Mouse (Mus musculus) kidney, adult 18-20 months (tissue): ENCODE data around the gene Crocc2.

Experiments
- DNase-seq: peaks from one replicate; pipeline ENCODE4 v3.0.0; 2021

The Crocc2 gene

GRCm38 (mm10) chr1:93217530-93217929 lies 49.0 kb downstream of the Crocc2 start:
- DNase-seq, result no peak

- DNase-seq, result no peak
These were observed 52.3 kb downstream of the Crocc2 start for GRCm38 (mm10) chr1:93220776-93221175.

DNA sequence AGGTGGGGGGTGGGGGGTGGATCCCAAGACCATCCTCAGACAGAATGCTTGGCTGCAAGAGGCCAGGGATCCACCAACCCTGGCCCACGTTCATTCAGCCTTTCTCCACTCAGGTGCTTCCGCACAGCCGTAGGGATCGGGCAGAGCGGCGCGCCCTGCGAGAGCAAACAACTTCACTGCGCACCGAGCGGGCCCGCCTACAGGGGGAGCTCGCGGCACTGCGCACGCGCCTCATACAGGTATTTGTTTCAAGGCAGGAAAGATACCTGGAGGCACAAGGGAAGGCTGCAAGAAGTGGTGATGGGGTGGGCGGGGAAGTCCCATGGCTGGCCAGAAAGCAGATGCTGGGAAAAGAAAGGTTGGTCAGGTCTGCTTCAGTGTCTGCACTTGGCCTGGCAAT lies 55.4 kb downstream of the Crocc2 start:
- DNase-seq, result peak; percentile 72

DNA sequence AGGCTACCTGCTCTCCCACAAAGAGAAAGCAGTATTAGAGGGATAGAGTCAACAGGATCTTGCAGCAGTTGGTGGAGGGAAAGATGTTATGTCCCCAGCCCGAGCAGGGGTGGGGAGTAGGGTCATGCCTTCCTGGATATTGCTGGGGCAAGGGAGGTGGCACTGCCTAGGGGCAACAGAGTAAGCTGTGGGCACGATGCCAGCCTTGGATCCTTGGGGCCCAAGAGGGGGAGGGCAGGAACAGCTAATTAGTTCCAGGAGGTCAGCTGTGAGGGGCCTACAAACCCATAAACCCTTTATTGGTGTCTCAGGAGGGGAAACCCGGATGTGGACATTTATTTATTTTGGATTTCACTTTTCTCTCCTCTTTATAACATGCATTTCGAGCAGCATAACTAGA lies 56.7 kb downstream of the Crocc2 start:
- no peak for DNase-seq

DNA sequence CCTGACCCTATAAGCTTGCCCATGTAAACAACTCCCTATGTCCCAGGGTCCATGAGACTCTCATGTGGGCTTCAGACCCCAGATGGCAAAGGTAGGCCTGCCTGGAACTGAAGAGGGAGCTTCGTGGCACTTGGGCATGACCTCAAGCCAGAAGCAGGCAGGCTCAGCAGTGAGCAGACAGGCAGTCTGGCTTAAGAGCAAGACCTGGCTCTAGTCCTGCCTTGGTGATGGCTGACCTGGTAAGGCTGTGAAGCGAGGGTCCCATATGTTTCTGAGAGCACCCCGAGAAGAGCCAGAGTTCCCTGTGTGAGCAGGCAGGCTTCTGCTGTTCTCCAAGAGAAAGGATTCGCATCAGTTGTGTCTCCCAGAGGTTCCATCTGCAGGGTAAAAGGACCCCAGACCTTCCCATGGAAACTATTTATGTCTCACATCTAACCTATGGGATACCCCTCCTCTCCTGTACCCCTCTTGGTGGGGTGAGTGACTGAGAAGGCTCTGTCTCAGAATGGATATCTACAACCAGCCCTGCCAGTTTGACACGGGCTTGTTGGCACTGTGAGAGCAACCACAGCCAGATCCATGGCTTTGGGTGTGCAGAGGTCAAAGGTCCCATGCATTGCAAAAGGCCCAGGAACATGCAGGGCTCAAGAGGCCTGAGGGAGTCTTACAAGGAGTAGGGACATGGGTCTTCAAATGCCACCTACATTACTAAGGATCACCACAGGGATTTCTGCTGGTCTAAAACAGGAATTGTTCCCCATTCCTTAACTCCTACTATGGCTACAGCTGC lies 57.4 kb downstream of the Crocc2 start:
- no peak for DNase-seq

GRCm38 (mm10) chr1:93227303-93227975 lies 58.9 kb downstream of the Crocc2 start:
- DNase-seq, result no peak

DNA sequence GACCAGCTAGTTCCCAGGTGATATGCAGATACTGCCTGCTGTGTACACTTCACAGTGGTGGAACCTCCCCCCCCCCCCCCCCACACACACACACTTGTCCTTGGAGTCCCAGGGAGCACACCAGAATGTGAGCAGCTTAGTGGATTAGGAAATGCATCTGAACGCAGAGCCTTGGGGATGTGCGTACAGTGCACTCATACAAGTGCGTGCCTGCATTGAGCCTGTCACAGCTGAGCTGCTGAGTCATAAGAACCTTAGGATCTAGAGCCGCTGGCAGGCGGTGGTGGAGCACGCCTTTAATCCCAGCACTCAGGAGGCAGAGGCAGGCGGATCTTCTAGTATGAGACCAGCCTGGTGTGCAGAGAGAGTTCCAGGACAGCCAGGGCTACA lies 59.4 kb downstream of the Crocc2 start:
- DNase-seq, result no peak

DNA sequence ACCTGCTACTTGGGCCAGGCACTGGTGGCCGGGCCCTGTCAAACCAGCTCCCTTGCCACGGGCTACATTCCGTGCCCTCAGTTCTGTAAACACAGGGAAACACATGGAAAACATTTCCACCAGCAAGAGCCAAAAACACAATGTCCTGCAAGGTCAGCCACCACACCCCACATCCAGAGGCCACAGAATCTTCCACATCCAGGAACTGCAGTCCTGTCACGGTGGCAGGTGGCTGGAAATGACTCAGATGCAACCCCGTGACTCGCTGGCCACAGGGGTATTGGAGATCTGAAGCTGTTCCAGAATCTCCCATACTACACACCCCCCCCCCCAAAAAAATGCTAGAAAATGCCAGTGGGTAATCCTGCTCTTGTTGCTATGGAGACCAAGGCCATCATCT lies 60.7 kb downstream of the Crocc2 start:
- peak; percentile 34 for DNase-seq

GRCm38 (mm10) chr1:93229626-93230025 lies 61.1 kb downstream of the Crocc2 start:
- DNase-seq, result no peak

GRCm38 (mm10) chr1:93235576-93236544 lies 67.3 kb downstream of the Crocc2 start, which contains the start of gene Sned1:
Gene Sned1 (plus strand): TSS chr1:93235841.
- DNase-seq, result peak; percentile 95

DNA sequence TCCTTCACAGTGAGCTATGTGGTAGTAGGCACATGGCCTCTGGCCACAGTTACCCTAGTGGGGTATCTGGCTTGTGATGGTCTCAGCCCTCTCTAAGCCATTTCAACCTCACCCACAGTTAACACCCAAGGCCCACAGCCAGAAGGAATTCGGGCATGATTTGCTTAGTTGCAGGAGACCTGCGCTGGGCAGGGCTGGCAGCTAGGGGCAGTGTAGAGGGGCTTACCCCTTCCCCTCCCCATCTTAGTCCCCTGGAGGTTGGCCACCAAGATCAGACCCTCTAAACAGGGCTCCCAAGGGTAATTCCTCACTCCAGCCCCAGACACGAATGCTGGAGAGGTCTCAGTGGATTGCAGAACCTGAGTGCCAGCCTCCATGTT lies 68.0 kb downstream of the Crocc2 start:
- DNase-seq, result no peak

DNA sequence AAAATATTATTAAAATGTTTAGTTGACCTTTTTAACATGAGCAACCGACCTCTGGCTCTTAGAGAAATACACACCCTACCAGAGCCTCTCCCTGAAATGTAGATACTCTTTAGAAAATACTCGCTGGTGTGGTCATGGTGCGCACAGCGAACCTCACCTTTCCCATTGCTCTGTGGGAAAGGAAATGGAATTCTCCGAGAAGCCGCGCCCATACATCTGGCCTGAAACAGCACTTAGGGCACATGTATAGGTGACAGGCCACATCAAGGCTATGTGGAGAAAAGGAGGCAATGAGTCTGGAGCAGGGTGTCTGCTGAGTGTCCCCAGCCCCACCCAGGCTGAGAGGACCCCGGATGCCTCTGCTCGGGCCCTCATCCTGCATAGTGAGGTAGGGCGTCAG lies 69.2 kb downstream of the Crocc2 start:
- DNase-seq, result no peak

GRCm38 (mm10) chr1:93238201-93238600 lies 69.7 kb downstream of the Crocc2 start:
- peak; percentile 54 for DNase-seq

DNA sequence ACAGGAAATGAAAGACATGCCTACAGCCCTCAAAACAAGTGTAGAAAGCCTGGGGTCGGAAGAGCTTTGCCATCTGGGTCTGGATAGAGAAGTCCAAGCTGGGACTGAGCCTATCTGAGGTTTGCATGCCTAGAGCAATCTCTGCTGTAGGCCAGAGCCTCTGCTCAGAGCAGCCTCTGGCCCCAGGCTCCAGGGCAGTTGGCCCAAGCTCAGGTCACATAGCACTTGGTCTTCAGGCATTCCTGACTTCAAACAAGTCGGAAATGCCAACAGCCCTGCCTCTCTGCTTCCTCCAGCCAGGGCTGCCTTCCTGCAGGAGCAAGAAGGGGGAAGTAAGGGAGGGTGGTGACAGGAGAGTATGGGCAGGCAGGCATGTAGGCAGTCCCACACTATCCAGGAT lies 77.4 kb downstream of the Crocc2 start:
- DNase-seq, result peak; percentile 26

DNA sequence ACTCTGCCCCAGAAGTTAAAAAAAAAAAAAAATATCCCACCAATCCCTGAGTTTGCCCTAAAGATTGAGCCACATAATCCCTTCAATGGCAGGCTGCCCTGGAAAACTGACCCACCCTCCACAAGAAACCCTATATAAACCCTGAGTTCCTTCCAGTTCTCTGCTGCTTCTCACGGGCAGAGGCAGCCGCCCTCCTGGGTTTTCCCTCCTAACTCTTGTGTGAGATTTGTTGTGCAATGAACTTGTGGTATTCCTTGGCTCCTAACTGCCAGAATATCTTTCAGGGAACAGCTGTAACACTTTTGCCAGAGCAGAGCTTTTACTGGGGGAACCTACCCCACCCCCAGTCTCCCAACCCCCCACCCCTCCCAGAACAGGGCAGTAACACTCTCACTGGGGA lies 84.1 kb downstream of the Crocc2 start:
- DNase-seq, result no peak

DNA sequence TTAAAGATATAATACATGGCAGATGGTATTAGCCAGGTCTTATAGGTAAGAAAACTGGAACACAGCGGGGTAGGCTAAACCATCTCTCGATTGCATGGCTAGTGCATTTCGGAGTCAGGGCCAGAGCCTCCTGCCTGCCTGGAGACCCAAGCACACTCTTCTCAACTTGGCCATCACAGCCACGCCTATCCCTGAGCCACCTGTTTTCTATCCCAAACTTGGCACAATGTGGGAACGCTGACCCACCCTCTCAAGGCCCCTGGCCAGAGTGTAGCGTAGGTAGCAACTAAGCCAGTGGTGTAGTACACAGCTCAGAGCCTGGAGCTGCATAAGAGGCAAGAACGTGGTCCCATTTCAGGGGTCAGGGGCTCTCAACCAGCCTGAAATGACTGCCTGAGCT lies 87.2 kb downstream of the Crocc2 start:
- DNase-seq, result no peak

DNA sequence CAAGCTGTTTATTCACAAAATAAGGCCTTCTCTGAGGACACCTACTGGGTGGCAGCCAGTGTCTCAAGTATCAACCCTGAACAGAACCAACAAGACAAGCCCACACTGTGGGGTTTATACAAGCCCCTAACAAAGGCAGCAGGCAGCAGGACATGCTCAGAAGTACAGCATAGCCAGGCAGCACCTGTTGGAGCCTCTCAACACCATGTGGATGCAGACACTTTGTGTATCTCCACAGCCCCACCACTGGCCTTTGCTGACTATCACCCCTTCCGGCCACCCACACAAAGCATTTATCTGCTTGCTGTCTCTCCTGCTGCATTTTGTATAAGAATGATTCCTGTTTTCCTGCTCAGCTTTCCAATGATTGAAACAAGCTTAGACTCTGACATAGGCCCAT lies 89.0 kb downstream of the Crocc2 start:
- DNase-seq, result no peak

- no peak for DNase-seq
These were observed 98.7 kb downstream of the Crocc2 start for GRCm38 (mm10) chr1:93267207-93267606.

DNA sequence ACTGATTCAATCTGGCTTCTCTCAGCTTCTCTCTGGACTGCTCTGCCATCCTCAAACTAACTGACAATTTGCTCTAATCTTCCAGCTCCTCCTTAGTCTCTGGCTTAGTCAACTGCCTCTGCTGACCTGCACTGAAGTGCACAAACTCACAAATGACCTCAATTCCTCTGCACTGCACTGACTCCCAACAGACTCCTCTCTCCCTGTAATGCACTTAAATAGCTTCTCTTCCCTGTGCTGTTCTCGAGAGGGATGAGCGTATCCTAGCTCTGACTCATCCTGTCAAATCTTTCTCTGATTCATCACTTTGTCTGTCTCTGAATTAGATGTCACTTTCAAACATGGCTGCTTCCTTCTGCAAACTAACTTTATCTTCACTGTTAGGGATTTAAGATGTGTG lies 99.7 kb downstream of the Crocc2 start:
- DNase-seq, result no peak

GRCm38 (mm10) chr1:93270516-93271240 lies 102.2 kb downstream of the Crocc2 start:
- DNase-seq, result no peak

DNA sequence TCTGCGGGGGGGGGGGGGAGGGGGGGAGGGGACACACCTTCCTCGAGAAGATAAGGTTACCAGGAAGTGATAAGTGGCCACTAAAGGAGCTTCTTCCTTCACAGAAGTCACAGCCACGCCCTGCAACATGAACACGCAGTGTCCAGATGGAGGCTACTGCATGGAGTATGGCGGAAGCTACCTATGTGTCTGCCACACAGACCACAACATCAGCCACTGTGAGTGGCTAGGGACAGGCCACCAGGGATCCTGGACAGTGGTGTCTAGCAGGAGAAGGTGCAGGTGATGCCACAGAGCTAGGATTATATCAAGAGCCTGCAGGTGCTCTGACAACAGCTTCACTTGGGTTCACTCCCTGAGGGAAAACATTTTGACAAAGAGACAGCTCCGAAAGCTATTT lies 103.2 kb downstream of the Crocc2 start:
- no peak for DNase-seq

GRCm38 (mm10) chr1:93272409-93272821 lies 103.9 kb downstream of the Crocc2 start:
- no peak for DNase-seq

DNA sequence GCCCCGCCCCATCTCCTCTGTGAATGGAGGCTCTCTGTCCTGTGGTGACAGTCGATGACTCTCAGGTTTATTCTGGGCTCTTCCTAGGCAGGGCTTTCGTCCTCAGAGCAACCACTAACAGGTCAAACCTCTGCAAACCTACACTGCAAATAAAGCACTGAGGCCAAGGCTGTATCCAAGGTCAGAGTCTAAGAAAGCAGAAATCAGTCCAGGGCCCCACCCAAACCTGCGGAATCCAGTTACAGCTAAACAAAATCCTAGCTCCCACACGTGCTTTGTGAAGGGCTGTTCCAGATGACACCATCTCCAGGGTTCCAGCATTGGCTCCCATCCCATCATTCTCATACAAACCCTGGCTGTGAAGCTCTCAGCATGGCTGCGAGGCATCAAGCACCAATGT lies 107.0 kb downstream of the Crocc2 start:
- DNase-seq, result no peak
